Mouse (Mus musculus) induced T-regulatory cell, adult 2 months (primary cell): ENCODE data around the gene Tulp4.
"Not testable (repeated sequence)": the region's sequence is repeated elsewhere in the genome, so short reads cannot be mapped to it uniquely, and the experiment has no call there.

ENCODE experiments used
- DNase-seq: peaks from one replicate; pipeline ENCODE4 v3.0.0-alpha.2; 2012; ENCODE audit warnings: low read depth

Gene Tulp4

GRCm38 (mm10) chr17:6189207-6189606 is 83.0 kb downstream of the Tulp4 start:
- DNase-seq, result no peak

GRCm38 (mm10) chr17:6192275-6192674 is 86.0 kb downstream of the Tulp4 start:
- DNase-seq, result no peak

DNA sequence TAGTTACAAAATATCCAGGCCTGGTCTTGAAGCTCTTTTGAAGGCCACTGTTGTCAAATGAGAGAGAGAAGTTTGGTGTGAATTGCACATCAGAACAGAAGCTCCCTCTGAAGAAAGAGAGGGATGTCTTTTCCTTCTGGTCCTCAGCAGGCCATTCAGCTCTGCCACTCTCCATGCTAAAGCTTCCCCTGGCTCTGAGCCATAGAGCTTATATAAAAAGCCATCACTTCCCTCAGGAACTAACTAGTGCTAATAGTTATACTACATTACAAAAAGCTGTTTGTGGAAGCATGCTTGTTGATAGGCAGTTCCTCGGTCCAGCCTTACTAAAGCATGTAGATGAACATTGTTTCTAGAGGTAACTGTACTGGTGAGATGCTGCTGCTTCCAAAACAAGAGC is 89.2 kb downstream of the Tulp4 start:
- DNase-seq, result no peak

DNA sequence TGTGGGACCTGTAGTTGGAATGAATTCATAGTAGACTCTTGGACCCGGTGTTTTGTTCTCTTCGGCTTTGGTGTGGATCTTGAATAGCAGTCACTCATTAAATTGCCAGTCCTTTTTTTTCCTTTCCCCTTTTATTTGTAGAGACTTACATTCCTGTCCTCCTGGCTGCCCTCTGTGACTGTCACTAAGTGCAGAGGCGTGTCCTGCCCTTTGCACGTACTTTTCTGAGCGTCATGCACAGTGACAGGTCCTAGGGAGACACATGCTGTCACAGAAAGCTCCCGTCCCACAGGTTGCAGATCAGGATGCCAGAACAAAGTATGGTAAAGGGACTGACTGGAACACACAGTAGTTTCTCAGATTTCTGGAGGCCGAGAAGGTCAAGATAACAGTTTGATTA is 91.3 kb downstream of the Tulp4 start:
- no peak for DNase-seq

GRCm38 (mm10) chr17:6198670-6199069 is 92.4 kb downstream of the Tulp4 start:
- DNase-seq, result no peak

DNA sequence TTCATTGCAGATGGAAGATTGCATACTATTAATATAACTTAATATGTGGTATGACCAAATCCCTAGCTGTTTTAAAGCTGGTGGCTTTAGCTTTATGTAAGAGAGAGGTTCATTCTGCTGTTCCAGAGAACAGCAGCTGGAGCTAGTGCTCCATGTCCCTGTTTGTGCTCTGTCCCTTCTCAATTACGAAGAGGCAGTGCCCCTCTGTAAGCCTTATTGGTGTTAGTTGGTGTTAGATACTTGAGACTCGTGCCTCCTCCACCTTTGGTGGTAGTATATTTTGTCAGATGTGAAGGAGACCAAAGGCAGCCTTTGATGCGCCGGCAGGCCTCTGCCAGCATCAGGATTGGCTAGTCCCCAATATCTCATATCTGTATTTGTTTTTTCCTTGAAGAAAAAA is 92.9 kb downstream of the Tulp4 start:
- DNase-seq, result no peak

GRCm38 (mm10) chr17:6201522-6202250 is 95.4 kb downstream of the Tulp4 start:
- no peak for DNase-seq

DNA sequence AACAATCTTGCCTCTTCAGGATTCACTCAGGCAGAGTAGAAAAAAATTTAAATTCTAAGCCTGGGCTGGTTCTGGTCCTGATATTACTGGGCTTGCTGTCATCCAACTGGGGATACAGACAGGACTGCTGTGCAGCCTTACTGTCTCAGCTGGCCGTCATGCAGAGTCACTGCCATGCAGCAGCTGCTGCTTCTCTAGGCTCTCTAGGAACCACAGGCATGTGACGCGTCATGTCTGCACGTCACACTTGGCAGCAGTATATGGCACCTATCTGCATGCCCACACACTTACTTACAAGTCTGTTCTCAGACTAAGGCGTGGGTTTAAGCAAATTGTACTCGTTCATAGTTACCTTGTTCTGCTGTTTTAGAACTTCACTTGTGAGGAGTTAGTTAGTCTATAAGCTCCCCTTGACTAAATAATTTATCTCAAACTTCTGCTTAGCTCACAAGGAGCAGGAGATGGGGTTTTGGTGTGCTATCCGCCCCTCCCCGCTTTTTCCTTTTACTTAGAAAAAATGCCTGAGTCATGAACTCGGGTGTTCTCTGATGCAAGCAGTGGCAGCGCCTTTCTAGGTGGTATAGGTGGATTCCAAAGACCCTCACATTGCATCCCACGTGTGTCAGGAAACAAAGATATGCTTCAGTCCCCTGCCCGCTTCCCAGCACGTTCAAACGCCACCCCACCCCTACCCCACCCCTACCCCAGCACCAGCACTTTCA is 96.3 kb downstream of the Tulp4 start:
- DNase-seq, result no peak

- no peak for DNase-seq
These were observed 96.9 kb downstream of the Tulp4 start for GRCm38 (mm10) chr17:6203126-6203525.

DNA sequence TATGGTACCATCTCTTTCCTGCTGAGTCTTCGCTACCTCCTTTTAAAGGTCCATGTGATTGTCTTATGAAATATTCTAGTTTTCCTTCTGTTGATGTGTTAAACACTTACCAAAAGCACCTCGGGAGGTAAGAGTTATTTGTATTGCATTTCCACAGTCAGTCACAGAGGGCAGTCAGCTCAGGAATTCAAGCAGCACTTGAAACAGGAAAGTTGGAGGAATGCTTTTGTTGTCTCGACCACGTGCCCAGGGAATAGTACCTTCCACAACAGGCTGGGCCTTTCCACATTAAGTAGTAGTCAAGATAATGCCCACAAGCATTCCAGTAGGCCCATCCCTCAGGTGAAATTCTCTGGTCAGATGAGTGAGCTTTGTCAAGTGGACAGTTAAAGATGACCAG is 97.6 kb downstream of the Tulp4 start:
- DNase-seq, result no peak

GRCm38 (mm10) chr17:6211721-6212120 is 105.5 kb downstream of the Tulp4 start:
- DNase-seq, result no peak

DNA sequence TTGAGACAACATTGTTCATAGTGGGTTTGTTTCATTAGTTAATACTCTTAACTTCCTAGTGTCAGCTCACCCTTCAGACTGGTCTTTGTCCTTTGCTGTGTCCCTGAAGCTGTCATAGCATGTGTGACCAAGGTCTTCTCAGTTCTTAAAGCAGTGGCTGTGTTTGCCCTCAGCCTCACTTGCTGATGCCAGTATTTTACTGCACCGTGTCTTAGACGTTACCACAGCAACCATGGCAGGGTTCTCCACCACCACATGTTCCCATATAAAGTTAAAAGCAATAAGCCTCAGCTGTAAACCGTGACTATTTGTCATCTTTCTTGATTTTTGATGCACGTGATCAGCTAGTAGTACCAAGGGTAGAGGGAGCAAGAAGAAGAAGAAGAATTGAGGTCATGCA is 109.4 kb downstream of the Tulp4 start:
- no peak for DNase-seq

DNA sequence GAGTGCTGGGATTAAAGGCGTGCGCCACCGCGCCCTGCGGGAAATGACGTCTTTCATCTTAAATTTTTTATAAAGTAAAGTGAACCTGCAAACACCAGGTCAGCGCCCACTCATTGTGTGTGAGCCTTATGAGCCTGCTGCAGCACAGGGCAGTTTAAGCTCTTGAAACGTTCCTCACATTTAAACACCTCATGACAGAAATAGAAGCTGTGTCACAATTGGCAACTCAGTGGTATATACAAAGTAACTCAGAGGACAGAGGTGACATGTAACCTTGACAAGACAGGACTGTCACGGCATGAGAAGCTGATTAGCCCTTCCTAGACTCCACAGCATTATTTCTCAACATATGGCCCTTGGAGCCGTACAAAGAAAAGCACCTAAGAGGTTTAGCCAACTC is 110.3 kb downstream of the Tulp4 start:
- DNase-seq, result no peak

GRCm38 (mm10) chr17:6232633-6233032 is 126.4 kb downstream of the Tulp4 start:
- DNase-seq, result not testable (repeated sequence)

DNA sequence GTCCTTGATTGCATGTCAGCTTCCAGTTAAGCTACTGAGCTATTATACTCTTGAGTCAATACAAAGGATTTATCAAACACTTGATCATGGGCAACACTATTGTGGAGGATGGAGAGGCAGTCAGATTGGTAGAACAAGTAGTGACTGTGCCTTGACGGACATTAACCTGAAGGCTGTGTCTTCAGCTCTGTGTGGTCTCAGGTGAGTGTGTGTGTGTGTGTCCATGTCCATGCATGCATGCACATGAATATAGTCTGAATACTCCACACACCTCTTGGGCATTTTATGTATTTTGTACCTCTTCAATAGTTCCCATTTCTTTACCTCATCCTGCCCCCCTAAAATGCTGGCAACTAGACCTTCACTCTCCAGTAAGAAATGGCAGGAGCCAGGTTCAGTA is 145.1 kb downstream of the Tulp4 start:
- DNase-seq, result not testable (repeated sequence)

GRCm38 (mm10) chr17:6256400-6257069 is 150.3 kb downstream of the Tulp4 start, which contains the start of gene Tmem181a:
Tmem181a (plus strand) TSS chr17:6256860.
- not testable (repeated sequence) for DNase-seq

DNA sequence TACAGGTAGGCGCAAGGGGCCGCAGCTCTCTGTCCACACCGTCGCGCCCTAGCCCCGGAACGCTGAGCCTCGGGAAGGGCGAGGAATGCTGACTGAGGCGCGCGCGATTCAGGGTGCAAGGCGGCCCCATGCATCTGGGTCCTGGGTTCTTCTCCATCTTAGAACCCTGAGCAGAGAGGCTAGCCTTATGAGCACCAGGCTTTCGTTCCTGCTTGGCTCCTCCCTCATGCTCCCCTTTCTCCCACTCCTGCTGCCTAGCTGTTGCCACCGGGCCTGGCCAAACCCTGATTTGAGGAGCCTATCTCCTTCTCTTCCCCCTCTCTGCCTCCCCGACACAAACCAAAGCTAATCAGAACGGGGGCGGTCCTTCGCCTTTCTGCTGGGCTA is 150.8 kb downstream of the Tulp4 start:
- DNase-seq, result not testable (repeated sequence)

DNA sequence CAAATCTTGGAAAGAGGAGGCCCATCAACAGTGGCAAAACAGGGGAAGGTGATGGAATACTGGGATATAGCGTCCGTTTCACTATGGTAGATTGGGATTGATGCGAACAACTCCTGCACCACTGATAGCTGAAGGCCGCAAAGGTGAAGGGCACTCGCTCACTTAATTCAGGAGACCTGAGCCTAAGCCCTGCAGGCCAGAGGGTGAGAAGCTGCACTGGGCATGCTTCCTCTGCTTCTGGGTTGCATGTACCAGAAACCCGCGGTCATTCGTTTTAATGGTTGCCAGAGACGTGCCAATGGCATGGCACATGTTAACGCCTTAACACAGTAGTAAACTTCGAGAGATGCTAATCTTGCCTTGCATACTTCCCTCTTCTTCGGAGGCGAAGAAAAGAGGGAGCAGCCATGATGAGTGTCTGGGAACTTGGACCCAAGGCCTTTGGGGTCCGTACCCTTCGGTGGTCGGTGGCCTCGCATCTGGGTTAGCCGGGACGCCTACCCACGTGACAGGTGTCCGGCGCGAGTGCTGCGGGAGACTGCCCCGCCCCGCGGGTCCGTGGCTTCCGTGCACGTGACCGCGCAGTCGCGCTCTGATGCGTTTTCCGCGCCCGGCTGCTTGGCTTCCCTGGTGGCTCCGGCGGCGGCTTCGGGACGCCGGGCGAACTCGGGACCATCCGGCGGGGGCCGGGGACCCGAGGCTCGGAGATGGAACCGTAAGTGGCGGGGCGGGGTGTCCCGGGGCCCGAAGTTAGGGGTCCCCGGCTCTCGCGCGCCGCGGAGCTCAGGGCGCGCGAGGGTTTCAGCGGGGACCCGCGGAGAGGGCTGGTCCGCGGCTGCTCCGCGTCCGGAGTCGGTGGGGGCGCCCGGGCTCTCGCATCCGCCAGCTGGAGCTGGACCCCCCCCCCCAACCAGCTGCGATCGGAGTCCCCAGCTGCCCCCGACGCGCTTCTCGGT is 163.9 kb downstream of the Tulp4 start:
- DNase-seq, result peak; percentile 41

GRCm38 (mm10) chr17:6270840-6271239 is 164.6 kb downstream of the Tulp4 start:
- peak; percentile 49 for DNase-seq

GRCm38 (mm10) chr17:6271970-6272369 is 165.7 kb downstream of the Tulp4 start:
- DNase-seq, result peak; percentile 2

GRCm38 (mm10) chr17:6274693-6275092 is 168.5 kb downstream of the Tulp4 start:
- not testable (repeated sequence) for DNase-seq

DNA sequence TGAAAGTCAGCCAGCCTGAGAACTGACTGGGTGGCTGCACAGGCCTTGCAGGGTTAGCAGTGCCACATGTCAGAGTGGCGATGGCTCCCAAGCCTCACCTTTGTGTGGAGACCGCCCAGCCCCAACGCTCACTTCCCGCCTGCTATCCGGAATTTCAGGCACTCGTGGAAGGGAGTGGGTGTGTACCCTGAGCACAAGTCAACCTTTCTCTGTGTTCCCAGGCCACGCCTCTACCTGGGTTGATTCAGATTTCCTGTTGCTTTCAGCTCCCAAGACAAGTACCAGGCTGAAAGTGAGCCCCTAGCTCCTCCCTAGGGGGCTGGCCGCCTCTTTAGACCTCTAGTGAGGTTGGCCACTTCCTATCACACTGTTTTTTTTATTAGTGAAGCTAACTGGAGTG is 173.0 kb downstream of the Tulp4 start:
- DNase-seq, result not testable (repeated sequence)
